ENCODE assay signal across 10 mouse cellular contexts in the genomic region with DNA sequence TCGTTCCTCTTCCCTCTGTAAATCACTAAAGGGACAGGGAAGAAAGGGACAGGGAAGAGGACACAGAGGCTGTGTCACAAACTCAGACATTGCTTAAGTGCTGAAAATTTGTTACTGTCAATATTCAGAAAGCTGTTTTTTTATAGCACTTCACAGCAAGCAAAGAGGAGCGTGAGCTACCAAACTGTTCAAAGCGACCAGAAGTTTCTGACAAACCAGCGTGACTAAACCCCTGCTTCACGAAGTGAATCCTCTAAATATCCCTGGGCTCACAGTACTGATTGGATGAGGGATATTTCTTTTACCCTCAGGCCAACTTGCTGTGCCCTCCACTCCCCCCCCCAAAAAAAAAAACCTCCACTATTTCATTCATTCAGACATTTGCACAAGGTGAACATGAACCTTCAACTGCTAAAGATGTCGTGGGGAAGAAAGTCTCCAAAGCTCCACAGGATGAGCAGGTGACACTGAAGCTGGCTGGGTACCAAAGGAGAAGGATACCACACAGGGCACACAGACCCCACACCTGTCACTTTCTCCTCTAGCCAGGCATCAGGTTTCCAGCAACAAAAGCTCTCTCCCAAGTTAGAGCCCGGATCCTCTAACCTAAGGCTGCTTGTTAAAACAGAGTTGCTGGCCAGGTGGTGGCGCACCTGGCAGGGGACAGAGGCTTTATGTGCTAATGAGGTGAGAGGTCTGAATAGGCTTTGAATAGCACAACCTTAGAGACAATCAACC. TPM values are rescaled to one million over a fixed set of nuclear protein-coding genes. Genes with fewer than 3 reads are reported as not detected.
DNase-seq lines count a peak whose midpoint lies in the region; ATAC-seq and TF ChIP-seq lines count a peak whose summit lies in the region.
"Had no signal": no experiment of that assay in that cellular context is flagged by ENCODE, and none has a peak within 500 bp of the region (broad histone marks: within the 10 kb centered on the region; RNA-seq: fewer than 3 reads in every experiment).

No protein-coding gene starts in this region.

- H3K4me3 ChIP-seq in forebrain, embryonic 13.5 days, result no peak overlapping the region
- no peak overlapping the region for H3K4me3 ChIP-seq in forebrain, embryonic 12.5 days (replicated peaks)
- no peak overlapping the region for H3K4me3 ChIP-seq in cerebellum, adult 2 months (replicated peaks; ENCODE audit: insufficient read depth, low read depth, low read length)
- no peak overlapping the region for H3K4me3 ChIP-seq in kidney, embryonic 15.5 days (replicated peaks)
- no peak overlapping the region for H3K4me3 ChIP-seq in macrophage (ENCODE audit: inconsistent target)

- no peaks in the 10 kb centered on the region for H3K36me3 ChIP-seq in forebrain, embryonic 13.5 days (ENCODE audit: poor library complexity, severe bottlenecking)
- H3K36me3 ChIP-seq in forebrain, embryonic 12.5 days (replicated peaks), result no peaks in the 10 kb centered on the region
- no peaks in the 10 kb centered on the region for H3K36me3 ChIP-seq in kidney, embryonic 15.5 days
- H3K36me3 ChIP-seq in macrophage (ENCODE audit: inconsistent target), result no peaks in the 10 kb centered on the region

- TF ChIP-seq CTCF in cerebellum, adult 2 months (IDR thresholded peaks at IDR 0.05; ENCODE audit: borderline replicate concordance, insufficient read depth, low read depth, low read length), result peak; percentile 63; the same call in 1 of the 2 replicates

- DNase-seq in A20 (ENCODE audit: low read depth, low spot score), result peak; percentile 71
- peak; percentile 56 to 64 for DNase-seq in cerebellum, adult 2 months
- DNase-seq in testis, postnatal 14 days (ENCODE audit: low spot score), result no peak

- TF ChIP-seq POLR2A in cerebellum, adult 2 months (IDR thresholded peaks at IDR 0.05; ENCODE audit: borderline replicate concordance, insufficient read depth, low read length), result no peak

- H3K27ac ChIP-seq in forebrain, embryonic 13.5 days, result 0 out of 2 replicates have a peak overlapping the region, but pooled peaks have one; percentile 19
- H3K27ac ChIP-seq in forebrain, embryonic 12.5 days, result no peak overlapping the region
- H3K27ac ChIP-seq in cerebellum, adult 2 months (ENCODE audit: insufficient read depth, low read length), result no peak overlapping the region
- no peak overlapping the region for H3K27ac ChIP-seq in kidney, embryonic 15.5 days
- H3K27ac ChIP-seq in macrophage, result peak overlapping the region; percentile 83

- ATAC-seq in forebrain, embryonic 13.5 days, result no peak
- no peak for ATAC-seq in forebrain, embryonic 12.5 days (ENCODE audit: low FRiP score)
- ATAC-seq in kidney, embryonic 15.5 days (replicated peaks; ENCODE audit: low FRiP score), result peak; percentile 50; the same call in 1 of the 2 replicates
- ATAC-seq in granulocyte monocyte progenitor cell, adult 5-6 weeks (replicated peaks; ENCODE audit: poor library complexity, severe bottlenecking), result no peak

- peaks cover 38% of the 10 kb centered on the region for H3K4me1 ChIP-seq in forebrain, embryonic 13.5 days
- peaks cover 29% of the 10 kb centered on the region for H3K4me1 ChIP-seq in forebrain, embryonic 12.5 days
- H3K4me1 ChIP-seq in cerebellum, adult 2 months (ENCODE audit: control insufficient read depth, insufficient read depth, low read length), result 0 out of 2 replicates have a peak, but pooled peaks cover 7% of the 10 kb centered on the region
- H3K4me1 ChIP-seq in kidney, embryonic 15.5 days, result peaks cover 15% of the 10 kb centered on the region; the same call in 1 of the 2 replicates

- H3K9me3 ChIP-seq in forebrain, embryonic 13.5 days (replicated peaks), result no peaks in the 10 kb centered on the region
- H3K9me3 ChIP-seq in forebrain, embryonic 12.5 days, result no peaks in the 10 kb centered on the region
- no peaks in the 10 kb centered on the region for H3K9me3 ChIP-seq in kidney, embryonic 15.5 days (replicated peaks)

- H3K4me2 ChIP-seq in forebrain, embryonic 13.5 days, result no peak overlapping the region
- no peak overlapping the region for H3K4me2 ChIP-seq in forebrain, embryonic 12.5 days
- H3K4me2 ChIP-seq in kidney, embryonic 15.5 days, result no peak overlapping the region

- H3K79me2 ChIP-seq in macrophage (ENCODE audit: inconsistent target), result no peaks in the 10 kb centered on the region

- WGBS in forebrain, embryonic 13.5 days, result 37% methylated on average over 8 of the region's 8 CpGs
- 36% methylated on average over 8 of the region's 8 CpGs for WGBS in forebrain, embryonic 12.5 days
- WGBS in cerebellum, adult 2 months, result 65% methylated on average over 8 of the region's 8 CpGs
- 51% methylated on average over 8 of the region's 8 CpGs for WGBS in kidney, embryonic 15.5 days
- WGBS in macrophage (ENCODE audit: missing documents), result 78% methylated on average over 8 of the region's 8 CpGs

- no peaks in the 10 kb centered on the region for H3K27me3 ChIP-seq in forebrain, embryonic 13.5 days
- 0 out of 2 replicates have a peak, but pooled peaks cover 2% of the 10 kb centered on the region for H3K27me3 ChIP-seq in forebrain, embryonic 12.5 days
- H3K27me3 ChIP-seq in cerebellum, adult 2 months (ENCODE audit: control insufficient read depth, insufficient read depth, low read length), result no peaks in the 10 kb centered on the region
- H3K27me3 ChIP-seq in kidney, embryonic 15.5 days, result no peaks in the 10 kb centered on the region

- no peak overlapping the region for H3K9ac ChIP-seq in forebrain, embryonic 13.5 days
- H3K9ac ChIP-seq in forebrain, embryonic 12.5 days, result no peak overlapping the region
- H3K9ac ChIP-seq in kidney, embryonic 15.5 days, result no peak overlapping the region

RNA-seq across cellular contexts. Expression of gene Stxbp3, which starts 16.2 kb away (rescaled TPM):
- polyA plus RNA-seq in forebrain, embryonic 13.5 days (2015; fragmentation: Nextera tagmentation; extraction: Ambion mirVana), result 16.0 and 17.1 TPM in 2 replicates
- 21.3 and 23.1 TPM in 2 replicates for polyA plus RNA-seq in forebrain, embryonic 12.5 days (2016; fragmentation: Nextera tagmentation; extraction: Ambion mirVana)
- polyA plus RNA-seq in cerebellum, adult 2 months (2012; rRNA removed), result 32.2 and 32.5 TPM in 2 replicates
- 34.9 and 35.6 TPM in 2 replicates for polyA plus RNA-seq in kidney, embryonic 15.5 days (2015; fragmentation: Nextera tagmentation; extraction: Ambion mirVana)
- 100 to 1,000 TPM; 128 to 662 (median 397) TPM for total RNA-seq in macrophage (2018; cell fraction: chromatin; rRNA removed)
- total RNA-seq in macrophage (2018; cell fraction: cytosol; rRNA removed), result 100 to 1,000 TPM in 11 of 26 experiments, 10 to 100 TPM in 15; 44.8 to 155 (median 71.2) TPM
- total RNA-seq in macrophage (2018; cell fraction: nucleus; rRNA removed), result 100 to 1,000 TPM in 22 of 26 experiments, 10 to 100 TPM in 4; 86.0 to 401 (median 201) TPM
- 35.4 to 73.9 TPM (median 66.9 TPM) in 3 replicates for polyA plus RNA-seq in macrophage (2018)
- total RNA-seq in granulocyte monocyte progenitor cell, adult 5-6 weeks (2014; fragmentation: Nextera tagmentation), result 23.5 and 28.7 TPM in 2 replicates
- total RNA-seq in granulocyte monocyte progenitor cell, adult 5-6 weeks (2017), result 21.6 and 26.2 TPM in 2 replicates

RNA-seq across cellular contexts. Expression of gene Fndc7, which starts 33.3 kb away (rescaled TPM):
- polyA plus RNA-seq in forebrain, embryonic 13.5 days (2015; fragmentation: Nextera tagmentation; extraction: Ambion mirVana), result not detected in 2 replicates
- polyA plus RNA-seq in forebrain, embryonic 12.5 days (2016; fragmentation: Nextera tagmentation; extraction: Ambion mirVana), result 0.22 TPM in 1 of 2 replicates, not detected in the other
- 0.08 and 0.11 TPM in 2 replicates for polyA plus RNA-seq in cerebellum, adult 2 months (2012; rRNA removed)
- polyA plus RNA-seq in kidney, embryonic 15.5 days (2015; fragmentation: Nextera tagmentation; extraction: Ambion mirVana), result 0.10 TPM in 1 of 2 replicates, not detected in the other
- 1 to 10 TPM in 15 of 26 experiments, under 1 TPM in 9, not detected in 2; 0.54 to 4.7 (median 1.2) TPM for total RNA-seq in macrophage (2018; cell fraction: chromatin; rRNA removed)
- total RNA-seq in macrophage (2018; cell fraction: cytosol; rRNA removed), result 1 to 10 TPM in 1 of 26 experiments, under 1 TPM in 25; 0.13 to 1.2 (median 0.46) TPM
- 10 to 100 TPM in 1 of 26 experiments, 1 to 10 TPM in 20, under 1 TPM in 4, not detected in 1; 0.25 to 10.9 (median 2.4) TPM for total RNA-seq in macrophage (2018; cell fraction: nucleus; rRNA removed)
- polyA plus RNA-seq in macrophage (2018), result 0.12 to 0.16 TPM (median 0.13 TPM) in 3 replicates
- 0.21 TPM in 1 of 2 replicates, not detected in the other for total RNA-seq in granulocyte monocyte progenitor cell, adult 5-6 weeks (2014; fragmentation: Nextera tagmentation)
- total RNA-seq in granulocyte monocyte progenitor cell, adult 5-6 weeks (2017), result 0.05 TPM in 1 of 2 replicates, not detected in the other
- total RNA-seq: hematopoietic stem cell, adult 5-6 weeks had no signal
- polyA plus RNA-seq: stomach, embryonic 14.5 days had no signal

RNA-seq across cellular contexts. Expression of gene Prpf38b, which starts 55.0 kb away (rescaled TPM):
- polyA plus RNA-seq in forebrain, embryonic 13.5 days (2015; fragmentation: Nextera tagmentation; extraction: Ambion mirVana), result 74.3 and 74.9 TPM in 2 replicates
- 85.1 and 87.0 TPM in 2 replicates for polyA plus RNA-seq in forebrain, embryonic 12.5 days (2016; fragmentation: Nextera tagmentation; extraction: Ambion mirVana)
- polyA plus RNA-seq in cerebellum, adult 2 months (2012; rRNA removed), result 119 and 121 TPM in 2 replicates
- polyA plus RNA-seq in kidney, embryonic 15.5 days (2015; fragmentation: Nextera tagmentation; extraction: Ambion mirVana), result 71.7 and 74.7 TPM in 2 replicates
- total RNA-seq in macrophage (2018; cell fraction: chromatin; rRNA removed), result 100 to 1,000 TPM; 289 to 988 (median 649) TPM
- total RNA-seq in macrophage (2018; cell fraction: cytosol; rRNA removed), result 10 to 100 TPM; 30.2 to 95.1 (median 47.8) TPM
- total RNA-seq in macrophage (2018; cell fraction: nucleus; rRNA removed), result 100 to 1,000 TPM; 218 to 605 (median 372) TPM
- 42.7 to 154 TPM (median 82.2 TPM) in 3 replicates for polyA plus RNA-seq in macrophage (2018)
- total RNA-seq in granulocyte monocyte progenitor cell, adult 5-6 weeks (2014; fragmentation: Nextera tagmentation), result 113 and 174 TPM in 2 replicates
- total RNA-seq in granulocyte monocyte progenitor cell, adult 5-6 weeks (2017), result 211 and 237 TPM in 2 replicates

Comparison
In these comparisons a context has a peak if more than half of its experiments do, and no peak if none do; other contexts are left out.
1. H3K27ac ChIP-seq: peak in forebrain, embryonic 13.5 days (single experiment) and macrophage (single experiment); none in forebrain, embryonic 12.5 days (single experiment), cerebellum, adult 2 months (single experiment) and kidney, embryonic 15.5 days (single experiment).